Mouse (Mus musculus) kidney, embryonic 15.5 days (tissue): Measurements from ENCODE around the gene Gm609. TPM values are rescaled to one million over a fixed set of nuclear protein-coding genes. Genes with fewer than 3 reads are reported as not detected.

Source experiments
- ATAC-seq: fragments of 200-750 bp; cut with Nextera tagmentation; replicated peaks from 2 replicates; pipeline ENCODE4 v1.8.0; 2017; ENCODE audit warnings: moderate TSS enrichment; ENCODE audit not compliant: low FRiP score
- H3K27ac ChIP-seq: fragments of 300-500 bp; sonication (generic); 2 replicates; pipeline ENCODE4 v1.5.1; 2015; ENCODE audit warnings: mild to moderate bottlenecking, inconsistent platforms
- H3K27me3 ChIP-seq: fragments of 300-500 bp; sonication (generic); 2 replicates; pipeline ENCODE4 v1.6.1; 2015; ENCODE audit warnings: inconsistent platforms
- H3K36me3 ChIP-seq: fragments of 300-500 bp; sonication (generic); 2 replicates; pipeline ENCODE4 v1.6.1; 2015; ENCODE audit warnings: inconsistent platforms
- H3K4me1 ChIP-seq: fragments of 300-500 bp; sonication (generic); 2 replicates; pipeline ENCODE4 v1.6.1; 2015; ENCODE audit warnings: inconsistent platforms
- H3K4me2 ChIP-seq: fragments of 300-500 bp; sonication (generic); 2 replicates; pipeline ENCODE4 v1.6.1; 2015; ENCODE audit warnings: moderate library complexity, mild to moderate bottlenecking, inconsistent platforms
- H3K4me3 ChIP-seq: fragments of 300-500 bp; sonication (generic); replicated peaks from 2 replicates; pipeline ENCODE4 v1.5.1; 2015; ENCODE audit warnings: mild to moderate bottlenecking, inconsistent platforms
- H3K9ac ChIP-seq: fragments of 300-500 bp; sonication (generic); 2 replicates; pipeline ENCODE4 v1.6.1; 2015; ENCODE audit warnings: mild to moderate bottlenecking, inconsistent platforms
- H3K9me3 ChIP-seq: fragments of 300-500 bp; sonication (generic); replicated peaks from 2 replicates; pipeline ENCODE4 v1.6.1; 2016; ENCODE audit warnings: inconsistent platforms
- WGBS: fragments of 180-500 bp; shearing (Covaris S2); methylation state at CpG from one replicate; pipeline ENCODE4 v1.1.7; 2015; ENCODE audit warnings: mixed read lengths; 5-methylcytosine and 5-hydroxymethylcytosine counted together
- polyA plus RNA-seq: library from polyadenylated mRNA; unstranded; fragments of >200 nt; fragmentation: Nextera tagmentation; extraction: Ambion mirVana; gene quantifications from 2 replicates; pipeline ENCODE4 v1.2.1, GENCODE M21; 2015

Gene Gm609
- polyA plus RNA-seq, 1 experiment from 2014 or later = 0.61 TPM

GRCm38 (mm10) chr16:45390286-45390956 is 102.3 kb downstream of the Gm609 start:
- H3K27ac ChIP-seq = no peak overlapping the region
- 0 out of 2 replicates have a peak, but pooled peaks cover 3% of the 10 kb centered on the region for H3K4me1 ChIP-seq
- no peak overlapping the region for H3K4me2 ChIP-seq
- 63% methylated on average over 5 of the region's 5 CpGs for WGBS
- H3K4me3 ChIP-seq = no peak overlapping the region
- no peaks in the 10 kb centered on the region for H3K9me3 ChIP-seq
- H3K36me3 ChIP-seq = no peaks in the 10 kb centered on the region
- H3K27me3 ChIP-seq = no peaks in the 10 kb centered on the region
- ATAC-seq = no peak
- H3K9ac ChIP-seq = no peak overlapping the region

GRCm38 (mm10) chr16:45389833-45390232 is 102.9 kb downstream of the Gm609 start:
- Histone ChIP-seq H3K27me3 (no peaks in the 10 kb centered on the region), H3K9ac (no peak overlapping the region), H3K36me3 (no peaks in the 10 kb centered on the region), H3K4me2 (no peak overlapping the region), H3K4me1 (0 out of 2 replicates have a peak, but pooled peaks cover 3% of the 10 kb centered on the region), H3K9me3 (no peaks in the 10 kb centered on the region), H3K27ac (no peak overlapping the region), H3K4me3 (no peak overlapping the region)
- ATAC-seq = no peak
- WGBS = 70% methylated on average over 2 of the region's 2 CpGs

- Histone ChIP-seq H3K27me3 (no peaks in the 10 kb centered on the region), H3K4me1 (0 out of 2 replicates have a peak, but pooled peaks cover 3% of the 10 kb centered on the region), H3K27ac (no peak overlapping the region), H3K9me3 (no peaks in the 10 kb centered on the region), H3K36me3 (no peaks in the 10 kb centered on the region), H3K4me3 (no peak overlapping the region), H3K4me2 (no peak overlapping the region), H3K9ac (no peak overlapping the region)
- ATAC-seq = no peak
- 82% methylated on average over 2 of the region's 2 CpGs for WGBS
Observed at GRCm38 (mm10) chr16:45389041-45389440, 103.7 kb downstream of the Gm609 start.

GRCm38 (mm10) chr16:45381811-45382210 is 111.0 kb downstream of the Gm609 start:
- Histone ChIP-seq H3K4me2 (no peak overlapping the region), H3K4me1 (no peaks in the 10 kb centered on the region), H3K9me3 (no peaks in the 10 kb centered on the region), H3K9ac (no peak overlapping the region), H3K36me3 (no peaks in the 10 kb centered on the region; the same call in 1 of the 2 replicates), H3K27me3 (no peaks in the 10 kb centered on the region), H3K4me3 (no peak overlapping the region), H3K27ac (no peak overlapping the region)
- 86% methylated on average over 3 of the region's 3 CpGs for WGBS
- no peak for ATAC-seq

- WGBS = 75% methylated on average over 3 of the region's 3 CpGs
- H3K9ac ChIP-seq = no peak overlapping the region
- H3K27me3 ChIP-seq = no peaks in the 10 kb centered on the region
- no peaks in the 10 kb centered on the region for H3K4me1 ChIP-seq
- H3K36me3 ChIP-seq = no peaks in the 10 kb centered on the region; the same call in 1 of the 2 replicates
- H3K4me2 ChIP-seq = no peak overlapping the region
- no peaks in the 10 kb centered on the region for H3K9me3 ChIP-seq
- no peak for ATAC-seq
- H3K4me3 ChIP-seq = no peak overlapping the region
- no peak overlapping the region for H3K27ac ChIP-seq
Observed at GRCm38 (mm10) chr16:45378959-45379358, 113.8 kb downstream of the Gm609 start.

- Histone ChIP-seq H3K27me3 (no peaks in the 10 kb centered on the region), H3K4me1 (no peaks in the 10 kb centered on the region), H3K9ac (no peak overlapping the region), H3K36me3 (no peaks in the 10 kb centered on the region; the same call in 1 of the 2 replicates), H3K4me2 (no peak overlapping the region), H3K4me3 (no peak overlapping the region), H3K9me3 (no peaks in the 10 kb centered on the region), H3K27ac (no peak overlapping the region)
- ATAC-seq = no peak
- WGBS = 77% methylated on average over 5 of the region's 5 CpGs
Observed at GRCm38 (mm10) chr16:45378147-45378943, 114.4 kb downstream of the Gm609 start.

GRCm38 (mm10) chr16:45377332-45377731 is 115.4 kb downstream of the Gm609 start:
- Histone ChIP-seq H3K4me1 (no peaks in the 10 kb centered on the region), H3K4me3 (no peak overlapping the region), H3K36me3 (no peaks in the 10 kb centered on the region), H3K27ac (no peak overlapping the region), H3K9ac (no peak overlapping the region), H3K4me2 (no peak overlapping the region), H3K27me3 (no peaks in the 10 kb centered on the region), H3K9me3 (no peaks in the 10 kb centered on the region)
- ATAC-seq = no peak
- WGBS = 86% methylated on average over 4 of the region's 4 CpGs

GRCm38 (mm10) chr16:45376812-45377211 is 116.0 kb downstream of the Gm609 start:
- H3K36me3 ChIP-seq = no peaks in the 10 kb centered on the region
- 34% methylated on average over 2 of the region's 2 CpGs for WGBS
- no peak overlapping the region for H3K27ac ChIP-seq
- H3K9me3 ChIP-seq = no peaks in the 10 kb centered on the region
- ATAC-seq = no peak
- no peak overlapping the region for H3K4me3 ChIP-seq
- no peaks in the 10 kb centered on the region for H3K27me3 ChIP-seq
- no peak overlapping the region for H3K4me2 ChIP-seq
- H3K4me1 ChIP-seq = no peaks in the 10 kb centered on the region
- H3K9ac ChIP-seq = no peak overlapping the region

- Histone ChIP-seq H3K9me3 (no peaks in the 10 kb centered on the region), H3K9ac (no peak overlapping the region), H3K4me2 (no peak overlapping the region), H3K36me3 (no peaks in the 10 kb centered on the region), H3K4me3 (no peak overlapping the region), H3K4me1 (no peaks in the 10 kb centered on the region), H3K27me3 (no peaks in the 10 kb centered on the region), H3K27ac (no peak overlapping the region)
- WGBS = 73% methylated on average over 4 of the region's 4 CpGs
- no peak for ATAC-seq
Observed at GRCm38 (mm10) chr16:45376294-45376693, 116.5 kb downstream of the Gm609 start.

- no peak overlapping the region for H3K4me2 ChIP-seq
- H3K27ac ChIP-seq = no peak overlapping the region
- H3K9me3 ChIP-seq = no peaks in the 10 kb centered on the region
- H3K4me3 ChIP-seq = no peak overlapping the region
- no peaks in the 10 kb centered on the region for H3K27me3 ChIP-seq
- H3K36me3 ChIP-seq = no peaks in the 10 kb centered on the region
- H3K4me1 ChIP-seq = no peaks in the 10 kb centered on the region
- H3K9ac ChIP-seq = no peak overlapping the region
- no peak for ATAC-seq
- 79% methylated on average over 2 of the region's 2 CpGs for WGBS
Observed at GRCm38 (mm10) chr16:45375506-45376225, 117.1 kb downstream of the Gm609 start.

GRCm38 (mm10) chr16:45374074-45374473 is 118.7 kb downstream of the Gm609 start:
- no peak overlapping the region for H3K4me3 ChIP-seq
- no peak overlapping the region for H3K9ac ChIP-seq
- H3K4me1 ChIP-seq = no peaks in the 10 kb centered on the region
- no peaks in the 10 kb centered on the region for H3K36me3 ChIP-seq
- ATAC-seq = no peak
- H3K4me2 ChIP-seq = no peak overlapping the region
- WGBS = 86% methylated on average over 2 of the region's 2 CpGs
- H3K9me3 ChIP-seq = no peaks in the 10 kb centered on the region
- H3K27me3 ChIP-seq = no peaks in the 10 kb centered on the region
- H3K27ac ChIP-seq = no peak overlapping the region

GRCm38 (mm10) chr16:45371076-45371475 is 121.7 kb downstream of the Gm609 start:
- Histone ChIP-seq H3K27me3 (no peaks in the 10 kb centered on the region), H3K4me2 (no peak overlapping the region), H3K36me3 (no peaks in the 10 kb centered on the region), H3K4me1 (0 out of 2 replicates have a peak, but pooled peaks cover 2% of the 10 kb centered on the region), H3K9me3 (no peaks in the 10 kb centered on the region), H3K4me3 (no peak overlapping the region), H3K9ac (no peak overlapping the region), H3K27ac (no peak overlapping the region)
- no peak for ATAC-seq
- WGBS = 76% methylated on average over 1 of the region's 1 CpGs
